Mouse (Mus musculus) left cerebral cortex, postnatal 4 days (tissue): ENCODE measurements around the gene Capzb. TPM values are rescaled to one million over a fixed set of nuclear protein-coding genes. Genes with fewer than 3 reads are reported as not detected.

Experiments
- DNase-seq: peaks from one replicate; pipeline ENCODE4 v3.0.0-alpha.2; 2022
- intact Hi-C: fragments of 180-260 bp; cut with DNase I; formaldehyde crosslinking; loops from one replicate; pipeline ENCODE4 v1.15.1; 2025
- total RNA-seq, 2 experiments: library from RNA; stranded (reverse); gene quantifications; 2 replicates each; pipeline ENCODE4 v1.2.3; 2021

Gene Capzb
- total RNA-seq, 2 experiments from 2014 or later = 298 to 302 TPM

DNA sequence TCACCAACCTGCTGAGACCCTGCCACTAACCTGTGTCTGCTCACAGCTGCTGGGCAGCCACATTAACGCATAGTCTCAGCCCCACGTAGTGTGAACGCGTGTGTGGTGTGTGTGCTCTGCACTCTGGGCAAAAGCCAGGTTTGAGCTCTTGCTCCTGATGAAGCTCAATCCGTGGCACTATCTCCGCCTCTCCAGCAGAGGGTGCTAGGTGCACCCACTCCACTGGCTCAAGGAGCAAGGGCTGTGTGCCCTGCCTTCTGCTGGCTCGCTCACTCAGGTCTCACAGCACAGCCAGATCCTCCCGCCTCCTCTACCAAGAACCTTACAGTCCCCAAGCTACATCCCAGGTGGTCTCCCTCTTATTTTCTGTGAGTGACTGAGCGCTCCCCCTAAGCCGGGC, 96.3 kb downstream of the Capzb start:
- intact Hi-C loops = loop anchor here (10.0 kb wide), 1 partner anchor 204 kb away; no protein-coding TSS in a partner anchor
- DNase-seq = peak; percentile 58

DNA sequence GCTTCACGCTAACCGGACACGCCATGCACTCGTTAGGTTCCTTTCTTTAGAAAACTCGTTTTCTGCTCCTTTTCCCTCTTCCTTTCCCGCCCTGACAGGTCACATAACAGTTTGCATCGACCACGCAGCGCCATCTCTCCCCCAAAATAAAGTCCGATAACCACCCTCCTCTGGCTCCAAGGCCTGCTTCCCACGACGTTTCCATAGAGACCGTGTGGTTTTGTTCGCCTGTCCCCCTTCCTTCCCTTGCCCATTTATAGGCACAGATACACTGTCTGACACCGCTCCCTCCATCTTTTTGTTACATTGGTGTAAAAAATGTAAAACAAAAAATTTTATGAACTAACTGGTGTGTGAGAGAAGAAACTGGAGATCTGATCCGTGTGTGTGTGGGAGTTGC, 98.4 kb downstream of the Capzb start:
- DNase-seq = no peak
- intact Hi-C loops = no loop called here

DNA sequence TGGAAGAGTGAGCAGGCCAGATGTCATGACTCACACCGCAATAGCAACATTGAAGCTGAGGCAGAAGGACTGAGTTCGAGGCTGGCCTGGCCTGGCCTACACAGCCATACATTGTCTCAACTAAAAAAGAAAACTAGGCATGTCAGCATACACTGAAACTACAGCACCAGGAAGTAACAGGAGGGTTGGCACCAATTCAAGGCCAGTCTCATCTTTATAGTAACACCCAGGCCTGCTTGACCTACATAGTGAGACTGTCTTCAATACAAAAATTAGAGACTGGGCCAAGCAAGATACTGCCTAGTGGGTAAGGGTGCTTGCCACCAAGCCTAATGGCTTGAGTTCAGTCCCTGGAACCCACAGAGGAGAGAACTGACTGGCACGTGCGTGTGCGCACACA, 99.3 kb downstream of the Capzb start:
- intact Hi-C loops = no loop called here
- DNase-seq = no peak

DNA sequence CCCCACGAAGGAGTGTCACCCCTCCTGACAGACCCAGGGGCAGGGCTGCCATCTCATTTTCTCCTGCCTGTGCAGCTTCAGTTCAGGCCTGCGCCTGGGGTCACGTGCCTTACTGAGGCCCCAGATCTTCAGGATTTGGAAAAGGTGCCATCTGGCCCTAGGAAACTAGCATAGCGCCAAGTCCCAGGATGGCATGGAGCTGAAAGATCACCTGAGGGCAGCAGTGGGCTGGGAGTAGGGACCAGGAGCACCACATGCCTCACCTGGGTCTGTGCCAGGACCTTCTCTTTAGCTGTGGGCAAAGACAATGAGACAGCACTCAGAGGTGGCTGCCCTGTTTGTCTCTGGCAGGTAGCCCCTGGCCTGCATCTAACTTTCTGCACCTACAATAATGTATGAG, 104.9 kb downstream of the Capzb start:
- DNase-seq = peak; percentile 88

DNA sequence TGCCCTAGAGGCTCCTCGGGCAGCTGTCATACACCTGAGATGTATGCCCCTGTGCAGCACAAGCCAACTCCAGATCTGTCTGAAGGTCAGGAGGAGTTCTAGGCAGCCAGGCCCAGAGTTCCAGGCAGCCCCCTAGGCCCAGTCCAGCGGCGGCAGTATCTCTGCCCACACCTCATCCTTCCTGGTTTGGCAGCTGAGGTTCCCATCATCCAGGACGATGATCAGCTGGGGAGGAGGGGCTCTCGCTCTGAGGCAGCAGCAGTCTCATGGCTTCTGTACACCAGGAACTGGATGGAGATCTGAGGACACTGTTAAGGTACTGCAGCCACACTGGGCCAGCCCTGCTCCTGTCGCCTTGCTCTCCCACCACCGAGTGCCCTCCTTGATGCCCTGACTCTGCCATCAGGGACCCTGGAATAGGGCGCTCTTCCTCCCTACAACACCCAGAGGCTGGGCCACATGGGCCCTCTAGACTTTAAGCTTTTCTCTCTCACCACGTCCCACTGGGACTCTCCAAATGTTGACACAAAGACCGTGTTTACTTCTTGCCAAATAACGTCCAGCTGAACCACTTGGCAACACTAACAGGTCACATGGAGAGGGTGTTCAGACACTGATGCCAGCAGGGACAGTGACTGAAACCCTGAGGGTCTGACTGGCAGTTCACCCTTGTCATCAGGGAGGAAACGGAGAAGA, 106.1 kb downstream of the Capzb start:
- no peak for DNase-seq
- intact Hi-C loops = no loop called here

More for the DNA sequence above, 104.9 kb downstream of the Capzb start:
- intact Hi-C loops = no loop called here

DNA sequence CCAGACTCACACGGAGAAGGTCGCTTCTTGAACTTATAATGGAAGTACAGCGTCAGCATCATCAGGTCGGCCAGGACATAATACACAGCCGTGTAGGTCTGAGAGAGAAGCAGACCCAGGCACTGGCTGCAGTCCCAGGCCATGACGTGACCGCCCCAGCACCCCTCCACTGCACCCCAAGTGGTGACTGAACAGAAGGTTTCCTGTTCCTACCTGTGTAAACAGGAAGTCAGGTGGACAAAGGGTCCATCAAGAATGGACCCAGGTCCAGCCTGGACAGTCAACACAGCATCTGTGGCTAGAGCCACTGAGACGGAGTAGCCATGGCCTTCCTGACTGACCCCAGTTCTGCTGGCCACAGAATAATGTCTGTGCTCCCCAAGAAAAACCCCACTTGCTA, 109.1 kb downstream of the Capzb start:
- intact Hi-C loops = no loop called here

DNA sequence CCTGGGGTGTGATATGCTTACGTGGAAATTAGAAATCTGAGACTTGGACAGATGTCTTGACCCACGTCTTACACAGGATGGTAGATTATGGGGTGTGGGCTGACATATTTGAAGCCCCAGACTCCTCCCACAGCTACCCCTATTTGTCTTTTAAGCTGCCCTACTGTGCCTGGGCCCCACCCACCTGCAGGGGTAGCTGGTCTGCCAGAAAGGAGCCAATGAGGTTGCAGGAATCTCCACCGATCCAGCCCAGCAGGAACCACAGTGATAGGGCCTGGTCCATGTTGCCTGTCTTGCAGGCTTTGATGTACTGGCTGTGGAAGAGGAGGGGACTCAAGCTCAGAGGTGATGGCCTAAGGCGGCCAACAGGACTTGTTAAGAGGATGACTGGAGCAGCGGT, 109.5 kb downstream of the Capzb start:
- DNase-seq = no peak
- intact Hi-C loops = no loop called here

More for the DNA sequence above, 109.1 kb downstream of the Capzb start:
- no peak for DNase-seq

DNA sequence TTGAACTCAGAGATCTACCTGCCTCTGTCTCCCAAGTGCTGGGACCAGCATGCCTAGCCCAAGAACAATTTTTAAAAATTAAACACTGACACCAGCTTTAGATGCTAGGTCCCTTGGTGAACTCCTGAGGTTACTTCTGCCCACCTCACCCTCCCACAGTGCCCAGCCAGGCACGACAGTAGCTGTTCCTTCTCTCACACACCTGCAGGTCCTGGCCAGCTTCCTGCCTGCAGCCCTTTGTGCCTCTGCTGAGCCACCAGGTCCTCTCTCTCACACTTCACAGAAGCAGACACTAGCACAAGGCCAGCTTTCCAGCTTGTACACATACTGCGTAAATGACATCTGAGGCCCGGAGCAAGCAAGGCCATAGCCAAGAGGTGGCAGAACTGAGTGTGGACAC, 112.8 kb downstream of the Capzb start:
- no peak for DNase-seq
- intact Hi-C loops = no loop called here

DNA sequence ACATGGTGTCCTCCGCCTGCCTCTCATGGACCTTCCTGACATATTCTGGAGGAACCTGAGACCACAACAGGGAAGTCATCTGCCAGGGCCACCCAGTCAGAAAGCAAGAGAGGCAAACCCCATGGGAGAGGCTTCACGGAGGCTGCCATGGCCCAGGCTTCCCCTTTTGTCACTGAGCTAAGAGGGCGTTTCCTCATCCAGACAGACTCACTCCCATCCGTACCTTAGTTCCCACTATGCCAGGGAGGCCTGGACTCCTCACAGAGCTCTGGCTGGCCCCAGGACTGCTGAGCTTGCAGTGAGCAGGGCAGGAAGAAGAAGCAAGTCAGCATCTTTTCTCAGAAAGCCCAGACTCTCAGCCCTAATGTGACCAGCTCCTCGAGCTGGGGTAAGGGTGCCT, 115.2 kb downstream of the Capzb start:
- intact Hi-C loops = no loop called here
- DNase-seq = no peak

DNA sequence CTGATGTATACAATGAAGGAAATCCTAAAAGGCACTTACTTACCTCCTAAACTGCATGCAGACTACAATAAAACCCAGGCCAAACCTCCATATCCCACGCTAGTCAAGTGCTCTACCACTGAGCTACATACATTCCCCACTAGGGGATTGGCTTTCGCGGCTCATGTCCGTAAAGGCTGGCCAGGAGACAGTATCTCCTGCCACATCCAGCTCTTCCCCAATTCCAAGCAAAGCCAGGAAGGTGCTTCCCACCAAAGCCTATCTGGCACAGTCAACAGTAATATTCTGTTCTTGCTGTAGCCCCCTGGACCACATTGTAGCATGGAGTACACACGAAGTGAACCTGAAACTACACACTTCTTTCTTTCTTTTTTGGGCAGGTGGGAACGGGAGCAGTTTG, 117.0 kb downstream of the Capzb start:
- no peak for DNase-seq
- intact Hi-C loops = no loop called here

DNA sequence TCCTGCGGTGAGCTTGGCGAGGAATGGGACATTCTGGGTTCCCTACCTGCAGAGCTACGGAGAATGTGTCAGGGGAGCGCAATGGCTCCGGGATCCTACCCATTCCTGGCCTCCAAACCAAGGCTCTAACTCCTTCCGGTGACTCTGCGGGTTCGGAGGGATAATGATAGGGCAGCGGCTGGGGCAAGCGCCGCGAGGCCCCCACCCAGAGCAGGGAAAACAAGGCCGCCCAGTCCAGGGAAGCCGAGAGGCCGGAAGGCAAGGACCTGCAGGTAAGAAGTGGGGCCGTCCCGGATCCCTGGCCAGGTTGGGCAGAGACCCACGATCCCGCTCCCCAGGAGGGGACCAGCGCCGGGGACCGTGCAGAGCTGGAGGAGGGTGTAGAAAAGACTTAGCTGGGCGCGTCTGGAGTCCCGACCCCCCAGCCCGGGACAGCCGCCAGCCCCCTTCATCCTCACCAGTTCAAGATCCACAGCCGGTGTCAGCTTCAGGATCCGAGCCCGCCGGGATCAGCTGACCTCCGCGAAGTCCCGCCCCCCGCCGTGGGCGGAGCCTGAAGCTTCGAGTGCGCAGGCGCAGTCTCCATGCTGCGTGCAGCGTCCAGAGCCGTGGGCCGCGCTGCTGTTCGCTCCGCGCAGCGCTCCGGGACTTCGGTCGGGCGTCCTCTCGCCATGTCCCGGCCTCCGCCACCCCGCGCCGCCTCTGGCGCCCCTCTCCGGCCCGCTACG, 117.6 kb downstream of the Capzb start, which contains the start of the genes Pqlc2 and Akr7a5:
Gene Pqlc2, minus strand, starts transcription at position 538 of the 728 bp plus-strand sequence.
Gene Akr7a5, plus strand, starts transcription at position 574 of the 728 bp plus-strand sequence.
- DNase-seq = peak; percentile 98
- intact Hi-C loops = no loop called here

DNA sequence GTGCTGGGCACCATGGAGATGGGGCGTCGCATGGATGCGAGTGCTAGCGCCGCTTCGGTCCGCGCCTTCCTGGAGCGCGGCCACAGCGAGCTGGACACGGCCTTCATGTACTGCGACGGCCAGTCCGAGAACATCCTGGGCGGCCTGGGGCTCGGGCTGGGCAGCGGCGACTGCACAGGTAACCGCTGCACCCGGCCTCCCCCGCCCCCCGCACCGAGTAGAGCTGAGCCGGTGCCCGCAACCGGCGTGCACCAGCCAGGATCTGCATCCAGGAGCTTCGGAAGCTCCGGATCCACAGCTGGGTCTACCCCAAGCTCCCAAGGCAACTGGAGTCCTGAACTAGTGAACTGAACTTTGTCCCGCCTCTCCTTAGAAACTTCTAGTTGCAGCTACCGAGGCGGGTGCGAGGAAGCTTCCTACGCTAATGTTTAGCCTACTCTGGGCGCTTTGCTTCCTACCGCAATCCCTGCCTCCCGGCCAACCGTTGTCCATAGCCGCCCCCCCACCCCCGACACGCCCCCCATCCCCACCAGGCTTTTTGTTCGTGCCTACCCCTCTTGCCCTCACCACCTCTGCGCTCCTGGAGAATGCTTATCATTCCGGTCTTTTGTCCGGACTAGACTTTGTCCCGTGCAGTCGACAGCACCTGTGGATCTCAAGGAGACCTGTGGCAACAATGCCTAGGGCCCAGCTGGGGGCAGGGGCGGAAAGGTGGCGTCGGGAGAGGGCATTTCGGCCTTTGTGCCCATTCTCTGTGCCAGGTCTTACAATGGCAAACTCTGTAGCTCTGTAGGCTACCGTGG, 118.4 kb downstream of the Capzb start:
- intact Hi-C loops = no loop called here

DNA sequence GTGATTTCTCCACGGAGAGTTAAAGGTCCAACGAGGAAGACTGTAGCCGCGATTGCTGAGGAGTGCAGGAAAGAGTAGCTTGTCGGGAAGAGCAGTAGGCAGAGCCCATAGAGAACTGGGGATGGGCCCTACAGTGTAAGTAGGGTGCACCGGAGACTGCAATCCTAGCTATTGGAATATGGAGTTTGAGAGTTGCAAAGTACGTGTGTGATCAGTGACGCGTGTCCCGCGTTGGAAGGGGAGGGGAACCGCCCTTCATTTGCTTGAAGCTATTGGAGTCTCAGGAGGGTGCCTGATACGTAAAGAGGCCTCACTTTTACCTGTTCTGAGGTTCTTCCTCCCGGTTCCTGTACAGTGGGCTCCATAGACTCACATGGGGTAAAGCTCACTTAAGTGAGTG, 119.0 kb downstream of the Capzb start:
- intact Hi-C loops = no loop called here
- DNase-seq = no peak

More for the DNA sequence above, 118.4 kb downstream of the Capzb start:
- no peak for DNase-seq

DNA sequence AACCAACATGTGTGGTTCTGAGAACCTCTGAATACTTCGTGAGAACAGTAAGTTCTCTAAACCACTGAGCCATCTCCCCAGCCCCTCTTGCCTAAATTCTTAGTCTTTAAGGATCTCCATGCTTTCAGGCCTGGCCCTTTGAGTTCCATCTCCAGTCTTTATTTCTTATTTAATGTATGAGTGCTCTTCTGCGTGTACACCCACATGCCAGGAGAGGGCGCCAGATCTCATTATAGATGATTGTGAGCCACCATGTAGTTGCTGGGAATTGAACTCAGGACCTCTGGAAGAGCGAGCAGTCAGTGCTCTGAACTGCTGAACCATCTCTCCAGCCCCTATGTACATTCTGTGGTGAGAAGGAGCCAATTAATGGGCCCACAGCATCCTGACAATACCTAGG, 119.9 kb downstream of the Capzb start:
- intact Hi-C loops = no loop called here

DNA sequence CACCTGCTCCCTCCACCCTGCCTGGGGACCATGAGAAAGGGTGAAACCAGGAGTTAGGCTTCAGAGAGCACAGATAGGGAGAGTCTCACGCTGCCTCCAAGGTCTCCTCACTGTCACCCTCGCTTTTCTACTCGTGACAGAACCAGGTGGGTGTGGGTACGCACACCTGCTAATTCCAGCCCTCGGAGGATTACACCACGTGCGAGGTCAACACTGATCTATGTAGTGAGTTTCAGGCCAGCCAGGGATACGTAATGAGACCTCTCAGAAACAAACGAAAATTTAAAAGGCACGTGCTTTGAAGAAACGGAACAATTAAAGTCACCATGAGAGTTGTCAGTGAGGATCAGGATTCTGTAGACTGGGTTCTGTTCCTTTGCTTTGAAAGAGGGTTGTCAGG, 125.8 kb downstream of the Capzb start:
- intact Hi-C loops = no loop called here
- DNase-seq = no peak

More for the DNA sequence above, 119.9 kb downstream of the Capzb start:
- no peak for DNase-seq

DNA sequence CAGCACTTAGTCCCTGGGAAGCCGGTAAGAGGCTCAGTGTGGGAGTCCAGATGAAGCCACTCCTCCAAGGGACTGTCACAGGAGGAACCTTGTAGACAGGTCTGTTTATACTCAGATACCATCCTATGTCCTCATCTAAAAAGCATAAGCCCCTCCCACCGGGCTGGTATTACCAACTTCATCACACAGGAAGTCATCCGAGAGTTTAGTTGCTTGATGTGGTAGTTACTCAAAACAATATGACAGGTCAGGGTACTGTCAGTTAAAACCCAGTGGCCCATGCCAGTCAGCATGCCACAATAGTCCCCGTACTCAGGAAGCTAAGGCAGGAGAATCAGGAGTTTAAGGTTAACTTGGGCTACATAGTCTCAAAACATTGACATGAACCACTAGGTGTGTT, 127.0 kb downstream of the Capzb start:
- intact Hi-C loops = no loop called here

DNA sequence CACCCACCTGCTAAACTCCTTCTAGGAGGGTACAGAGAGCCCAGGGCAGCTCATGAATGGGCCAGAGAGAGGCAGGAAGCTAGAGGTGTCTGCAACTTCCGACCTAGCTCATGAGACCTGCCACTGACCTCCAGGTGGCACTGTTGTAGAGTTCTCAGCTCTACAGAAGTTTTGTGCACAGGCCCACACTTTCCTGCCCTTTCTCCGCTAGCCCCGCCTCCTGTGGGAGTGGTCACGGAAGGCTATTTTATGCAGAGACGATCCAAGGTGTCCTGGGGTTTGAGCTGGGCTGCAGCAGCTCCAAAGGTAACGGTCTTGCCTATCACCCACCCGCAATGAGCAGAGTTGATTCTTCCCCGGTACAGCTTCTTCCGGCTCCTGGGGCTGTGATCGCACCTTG, 137.9 kb downstream of the Capzb start:
- peak; percentile 49 for DNase-seq
- intact Hi-C loops = no loop called here

More for the DNA sequence above, 127.0 kb downstream of the Capzb start:
- DNase-seq = no peak

DNA sequence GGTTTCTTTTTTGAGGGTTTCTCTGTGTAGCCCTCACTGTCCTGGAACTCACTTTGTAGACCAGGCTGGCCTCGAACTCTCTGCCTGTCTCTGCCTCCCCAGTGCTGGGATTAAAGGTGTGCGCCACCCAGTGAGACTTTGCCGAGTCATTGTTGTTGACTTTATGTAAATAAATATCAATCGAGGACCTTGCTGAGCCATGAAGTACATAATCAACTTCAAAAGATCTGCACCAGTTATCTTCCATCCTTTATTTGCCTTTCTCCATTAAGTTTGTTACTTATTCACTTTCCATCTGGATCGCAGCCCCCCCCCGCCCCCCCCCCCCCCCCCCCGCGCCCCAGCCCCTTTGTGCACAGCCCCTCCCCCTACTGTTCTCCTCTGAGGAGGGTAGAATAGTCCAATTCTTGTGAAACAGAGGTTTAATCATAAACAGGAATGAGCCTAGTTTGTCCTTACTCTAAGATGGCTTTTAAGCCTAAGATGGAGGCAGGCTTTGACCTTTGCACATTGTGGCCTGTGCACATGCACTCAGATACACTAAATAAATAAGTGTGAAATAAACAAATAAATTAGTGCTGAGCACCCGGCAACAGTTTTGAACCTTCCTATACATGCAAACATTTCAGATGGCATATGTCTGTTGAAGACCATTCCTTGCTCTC, 142.1 kb downstream of the Capzb start:
- DNase-seq = no peak
- intact Hi-C loops = loop anchor here (5.0 kb wide), 1 partner anchor 247 kb away; no protein-coding TSS in a partner anchor

DNA sequence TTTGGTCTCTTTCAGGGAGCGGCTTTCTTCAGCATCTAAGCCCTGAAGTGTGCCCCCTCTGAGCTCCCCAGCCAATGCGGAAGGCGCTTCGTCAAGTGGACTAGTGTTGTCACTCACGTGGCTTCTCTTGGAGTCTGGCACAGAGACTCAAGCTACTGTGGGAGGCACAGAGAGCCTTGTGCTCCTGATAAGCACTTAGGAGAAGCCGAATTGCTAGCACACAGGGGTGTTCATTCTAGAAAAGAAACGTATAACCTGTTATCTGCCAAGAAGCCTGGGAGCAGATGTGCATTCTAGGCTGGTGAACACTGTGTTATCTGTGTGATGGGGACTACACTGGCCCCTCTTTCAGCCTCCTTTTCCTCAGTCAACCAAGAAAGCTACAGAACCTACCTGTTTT, 142.8 kb downstream of the Capzb start:
- no peak for DNase-seq
- intact Hi-C loops = loop anchor here (5.0 kb wide), 1 partner anchor 248 kb away; no protein-coding TSS in a partner anchor

DNA sequence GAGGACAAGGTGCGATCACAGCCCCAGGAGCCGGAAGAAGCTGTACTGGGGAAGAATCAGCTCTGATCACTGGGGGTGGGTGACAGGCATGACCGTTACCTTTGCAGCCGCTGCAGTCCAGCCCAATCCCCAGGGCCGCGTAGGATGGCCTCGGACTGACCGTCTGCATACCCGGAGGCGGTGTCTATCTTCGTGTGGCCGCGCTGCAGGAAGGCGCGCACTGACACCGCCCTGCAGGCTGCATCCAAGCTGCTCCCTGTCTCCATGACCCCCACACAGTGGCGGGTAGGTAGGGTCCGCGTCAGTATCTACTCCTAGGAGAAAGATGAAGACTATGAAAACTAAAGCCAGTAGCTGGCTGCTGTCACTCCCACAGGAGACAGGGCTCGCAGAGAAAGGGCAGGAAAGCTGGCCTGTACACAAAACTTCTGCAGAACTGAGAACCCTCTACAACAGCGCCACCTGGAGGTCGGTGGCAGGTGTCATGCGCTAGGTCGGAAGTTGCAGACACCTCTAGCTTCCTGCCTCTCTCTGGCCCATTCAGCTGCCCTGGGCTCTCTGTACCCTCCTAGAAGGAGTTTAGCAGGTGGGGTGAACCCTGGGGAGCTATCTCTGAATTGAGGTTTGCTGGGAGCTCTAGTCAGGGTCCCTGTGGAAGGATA, 144.3 kb downstream of the Capzb start:
- intact Hi-C loops = loop anchor here (5.0 kb wide), 1 partner anchor 250 kb away; no protein-coding TSS in a partner anchor
- peak; percentile 77 for DNase-seq
